Mouse (Mus musculus) G1E (cell line): ENCODE measurements at regions not wholly inside any gene's neighbourhood (a gene's known extent, or its start where the extent isn't known, plus 50 kb on each side); places are given as distances from the start of the nearest gene placed in this dataset.

Experiments used
- ATAC-seq: 2 replicates; pipeline ENCODE4 v1.8.0; 2016; ENCODE audit warnings: mild to moderate bottlenecking; ENCODE audit not compliant: insufficient number of reproducible peaks, poor library complexity, low FRiP score, severe bottlenecking; ENCODE audit errors: extremely low read depth
- DNase-seq: peaks from one replicate; pipeline ENCODE4 v3.0.0; 2012; ENCODE audit warnings: low spot score
- H3K27me3 ChIP-seq: 2 replicates; pipeline ENCODE4 v1.6.1; 2012; ENCODE audit warnings: mild to moderate bottlenecking, low read length, inconsistent platforms; ENCODE audit not compliant: insufficient read depth
- H3K36me3 ChIP-seq: replicated peaks from 2 replicates; pipeline ENCODE3; 2012; ENCODE audit warnings: mild to moderate bottlenecking, inconsistent platforms
- H3K4me1 ChIP-seq: 2 replicates; pipeline ENCODE4 v1.6.1; 2012; ENCODE audit warnings: low read depth, low read length, inconsistent platforms, mixed read lengths; ENCODE audit not compliant: insufficient read depth
- H3K4me3 ChIP-seq: 2 replicates; pipeline ENCODE4 v1.5.1; 2012; ENCODE audit warnings: low read depth, mild to moderate bottlenecking, inconsistent platforms, low read length, moderate library complexity, mixed read lengths
- H3K9me3 ChIP-seq: replicated peaks from 2 replicates; pipeline ENCODE4 v1.6.1; 2012; ENCODE audit warnings: inconsistent platforms
- CTCF ChIP-seq: IDR thresholded peaks from 2 replicates; pipeline ENCODE4 v1.5.1; 2012; ENCODE audit warnings: low read depth, low read length, inconsistent platforms, mixed read lengths
- GATA1 ChIP-seq: IDR thresholded peaks from 2 replicates; pipeline ENCODE4 v1.6.1; 2012; ENCODE audit warnings: borderline replicate concordance, low read length, inconsistent platforms, mixed read lengths
- GATA2 ChIP-seq: IDR thresholded peaks from 2 replicates; pipeline ENCODE4 v1.6.1; 2012; ENCODE audit warnings: low read depth, low read length, inconsistent platforms, borderline replicate concordance
- POLR2AphosphoS5 ChIP-seq: IDR thresholded peaks from 2 replicates; pipeline ENCODE4 v1.6.1; 2012; ENCODE audit warnings: low read depth, low read length, inconsistent platforms; ENCODE audit not compliant: insufficient replicate concordance
- TAL1 ChIP-seq: conservative IDR thresholded peaks from 2 replicates; pipeline ENCODE4 v1.6.1; 2012; ENCODE audit warnings: low read depth, low read length, inconsistent platforms, mixed read lengths

GRCm38 (mm10) chr9:92937802-92938201, 395.8 kb downstream of the Plod2 start:
- TF ChIP-seq CTCF (no peak), GATA1 (no peak)
- Histone ChIP-seq H3K36me3 (no peaks in the 10 kb centered on the region), H3K9me3 (no peaks in the 10 kb centered on the region), H3K4me3 (no peak overlapping the region), H3K27me3 (no peaks in the 10 kb centered on the region), H3K4me1 (no peaks in the 10 kb centered on the region; the same call in 1 of the 2 replicates)
- DNase-seq, result no peak
- ATAC-seq, result no peak

- Histone ChIP-seq H3K36me3 (no peaks in the 10 kb centered on the region), H3K9me3 (no peaks in the 10 kb centered on the region), H3K27me3 (no peaks in the 10 kb centered on the region), H3K4me3 (no peak overlapping the region), H3K4me1 (no peaks in the 10 kb centered on the region)
- ATAC-seq (no peak), DNase-seq (no peak)
- TF ChIP-seq GATA1, result no peak
- no peak for TF ChIP-seq POLR2AphosphoS5
- TF ChIP-seq TAL1, result no peak
- no peak for TF ChIP-seq CTCF
- no peak for TF ChIP-seq GATA2
Observed at GRCm38 (mm10) chr9:92950092-92950491, 408.1 kb downstream of the Plod2 start.

GRCm38 (mm10) chr9:92963275-92963674, 421.3 kb downstream of the Plod2 start:
- Histone ChIP-seq H3K36me3 (no peaks in the 10 kb centered on the region), H3K4me3 (no peak overlapping the region), H3K27me3 (no peaks in the 10 kb centered on the region), H3K4me1 (no peaks in the 10 kb centered on the region), H3K9me3 (no peaks in the 10 kb centered on the region)
- ATAC-seq, result no peak
- no peak for TF ChIP-seq POLR2AphosphoS5
- no peak for TF ChIP-seq CTCF
- no peak for TF ChIP-seq TAL1
- TF ChIP-seq GATA1, result no peak
- TF ChIP-seq GATA2, result no peak
- no peak for DNase-seq

- ATAC-seq (no peak), DNase-seq (no peak)
- no peaks in the 10 kb centered on the region for H3K27me3 ChIP-seq
- no peaks in the 10 kb centered on the region for H3K4me1 ChIP-seq
- TF ChIP-seq GATA1 (no peak), POLR2AphosphoS5 (no peak), CTCF (no peak), GATA2 (no peak), TAL1 (no peak)
- no peak overlapping the region for H3K4me3 ChIP-seq
- H3K9me3 ChIP-seq, result 0 out of 2 replicates have a peak, but pooled peaks cover 5% of the 10 kb centered on the region
- no peaks in the 10 kb centered on the region for H3K36me3 ChIP-seq
Observed at GRCm38 (mm10) chr9:92991759-92992158, 449.7 kb downstream of the Plod2 start.

GRCm38 (mm10) chr9:92996156-92996555, 454.1 kb downstream of the Plod2 start:
- DNase-seq (no peak), ATAC-seq (no peak)
- no peak for TF ChIP-seq TAL1
- TF ChIP-seq GATA1, result no peak
- no peak for TF ChIP-seq POLR2AphosphoS5
- no peak for TF ChIP-seq CTCF
- TF ChIP-seq GATA2, result no peak
- no peak overlapping the region for H3K4me3 ChIP-seq
- H3K36me3 ChIP-seq, result no peaks in the 10 kb centered on the region
- H3K9me3 ChIP-seq, result 0 out of 2 replicates have a peak, but pooled peaks cover 9% of the 10 kb centered on the region
- no peaks in the 10 kb centered on the region for H3K27me3 ChIP-seq
- H3K4me1 ChIP-seq, result no peaks in the 10 kb centered on the region

- Histone ChIP-seq H3K4me3 (no peak overlapping the region), H3K36me3 (no peaks in the 10 kb centered on the region), H3K27me3 (no peaks in the 10 kb centered on the region), H3K4me1 (no peaks in the 10 kb centered on the region), H3K9me3 (0 out of 2 replicates have a peak, but pooled peaks cover 3% of the 10 kb centered on the region)
- DNase-seq (no peak), ATAC-seq (no peak)
- TF ChIP-seq TAL1 (no peak), CTCF (no peak), GATA2 (no peak)
Observed at GRCm38 (mm10) chr9:93005182-93005953, 463.3 kb downstream of the Plod2 start.
